Mouse (Mus musculus): ENCODE data around the gene Rdx.

Rdx gene

GRCm38 (mm10) chr9:52047129-52047820, at the start of gene Rdx:
Gene Rdx (plus strand): TSS chr9:52047173.
- no peak for DNase-seq (ENCODE audit: low read depth, low spot score)

- no peak for DNase-seq (ENCODE audit: low read depth, low spot score)
Measured at GRCm38 (mm10) chr9:52003501-52003900, 43.5 kb upstream of the Rdx start.

GRCm38 (mm10) chr9:52007341-52007740, 39.6 kb upstream of the Rdx start:
- DNase-seq (ENCODE audit: low read depth, low spot score): no peak

GRCm38 (mm10) chr9:52008511-52008910, 38.5 kb upstream of the Rdx start:
- DNase-seq (ENCODE audit: low read depth, low spot score): no peak

- DNase-seq (ENCODE audit: low read depth, low spot score): no peak
Measured at GRCm38 (mm10) chr9:52012311-52012710, 34.7 kb upstream of the Rdx start.

GRCm38 (mm10) chr9:52012781-52013436, 34.1 kb upstream of the Rdx start:
- no peak for DNase-seq (ENCODE audit: low read depth, low spot score)

GRCm38 (mm10) chr9:52013900-52014455, 33.0 kb upstream of the Rdx start:
- DNase-seq (ENCODE audit: low read depth, low spot score): no peak

- no peak for DNase-seq (ENCODE audit: low read depth, low spot score)
Measured at GRCm38 (mm10) chr9:52017091-52017490, 29.9 kb upstream of the Rdx start.

- DNase-seq (ENCODE audit: low read depth, low spot score): no peak
Measured at GRCm38 (mm10) chr9:52017824-52018223, 29.1 kb upstream of the Rdx start.

GRCm38 (mm10) chr9:52018505-52018904, 28.5 kb upstream of the Rdx start:
- no peak for DNase-seq (ENCODE audit: low read depth, low spot score)

- no peak for DNase-seq (ENCODE audit: low read depth, low spot score)
Measured at GRCm38 (mm10) chr9:52027257-52028020, 19.5 kb upstream of the Rdx start.

GRCm38 (mm10) chr9:52028521-52029405, 18.2 kb upstream of the Rdx start:
- no peak for DNase-seq (ENCODE audit: low read depth, low spot score)

- DNase-seq (ENCODE audit: low read depth, low spot score): no peak
Measured at GRCm38 (mm10) chr9:52031501-52031900, 15.5 kb upstream of the Rdx start.

GRCm38 (mm10) chr9:52037493-52037892, 9.5 kb upstream of the Rdx start:
- no peak for DNase-seq (ENCODE audit: low read depth, low spot score)

- DNase-seq (ENCODE audit: low read depth, low spot score): no peak
Measured at GRCm38 (mm10) chr9:52041657-52042056, 5.3 kb upstream of the Rdx start.

- no peak for DNase-seq (ENCODE audit: low read depth, low spot score)
Measured at GRCm38 (mm10) chr9:52046686-52047085, 287 bp upstream of the Rdx start.

- peak; percentile 70 for DNase-seq (ENCODE audit: low read depth, low spot score)
Measured at GRCm38 (mm10) chr9:52047821-52048649, 1.1 kb downstream of the Rdx start.

GRCm38 (mm10) chr9:52048650-52049081, 1.7 kb downstream of the Rdx start:
- peak; percentile 30 for DNase-seq (ENCODE audit: low read depth, low spot score)

- no peak for DNase-seq (ENCODE audit: low read depth, low spot score)
Measured at GRCm38 (mm10) chr9:52049605-52050004, 2.6 kb downstream of the Rdx start.

- no peak for DNase-seq (ENCODE audit: low read depth, low spot score)
Measured at GRCm38 (mm10) chr9:52050361-52050760, 3.4 kb downstream of the Rdx start.
